Mouse (Mus musculus) intestine, postnatal 0 days (tissue): Measurements from ENCODE around the gene Tiam1. TPM values are rescaled to one million over a fixed set of nuclear protein-coding genes. Genes with fewer than 3 reads are reported as not detected.

Source experiments
- ATAC-seq: fragments of 200-750 bp; cut with Nextera tagmentation; 2 replicates; pipeline ENCODE4 v1.8.0; 2017; ENCODE audit warnings: mild to moderate bottlenecking, moderate TSS enrichment, moderate library complexity
- H3K27ac ChIP-seq: fragments of 300-500 bp; sonication (generic); 2 replicates; pipeline ENCODE4 v1.5.1; 2014; ENCODE audit warnings: mild to moderate bottlenecking, low read depth, low read length, moderate library complexity
- H3K27me3 ChIP-seq: fragments of 300-500 bp; sonication (generic); replicated peaks from 2 replicates; pipeline ENCODE4 v1.6.1; 2014; ENCODE audit warnings: low read length, mixed read lengths; ENCODE audit not compliant: control insufficient read depth, insufficient read depth
- H3K36me3 ChIP-seq: fragments of 300-500 bp; sonication (generic); 2 replicates; pipeline ENCODE4 v1.6.1; 2014; ENCODE audit warnings: mild to moderate bottlenecking, moderate library complexity; ENCODE audit not compliant: control insufficient read depth, insufficient read depth
- H3K4me1 ChIP-seq: fragments of 300-500 bp; sonication (generic); replicated peaks from 2 replicates; pipeline ENCODE4 v1.6.1; 2014; ENCODE audit warnings: antibody characterized with exemption, low read length, mixed read lengths; ENCODE audit not compliant: control insufficient read depth, insufficient read depth
- H3K4me2 ChIP-seq: fragments of 300-500 bp; sonication (generic); replicated peaks from 2 replicates; pipeline ENCODE4 v1.6.1; 2014; ENCODE audit warnings: low read depth, mild to moderate bottlenecking, moderate library complexity
- H3K4me3 ChIP-seq: fragments of 300-500 bp; sonication (generic); 2 replicates; pipeline ENCODE4 v1.5.1; 2014; ENCODE audit warnings: low read depth, low read length
- H3K9ac ChIP-seq: fragments of 300-500 bp; sonication (generic); 2 replicates; pipeline ENCODE4 v1.6.1; 2014; ENCODE audit warnings: mild to moderate bottlenecking, low read depth, low read length
- H3K9me3 ChIP-seq: fragments of 300-500 bp; sonication (generic); 2 replicates; pipeline ENCODE4 v1.6.1; 2016; ENCODE audit warnings: mixed run types; ENCODE audit not compliant: control insufficient read depth
- CTCF ChIP-seq: sonication (generic); IDR thresholded peaks from 2 replicates; pipeline ENCODE4 v1.5.1; 2016; ENCODE audit warnings: low read depth, mild to moderate bottlenecking, control low read depth, antibody characterized with exemption, moderate library complexity
- WGBS: fragments of 180-500 bp; shearing (Covaris S2); extraction: QIAGEN DNeasy Blood & Tissue Kit; methylation state at CpG from one replicate; pipeline ENCODE4 v1.1.7; 2014; 5-methylcytosine and 5-hydroxymethylcytosine counted together
- polyA plus RNA-seq: library from polyadenylated mRNA; unstranded; fragments of >200 nt; fragmentation: Nextera tagmentation; extraction: Ambion mirVana; gene quantifications from 2 replicates; pipeline ENCODE4 v1.2.1, GENCODE M21; 2015

The Tiam1 gene
- polyA plus RNA-seq, 1 experiment from 2014 or later = 3.3 TPM

DNA sequence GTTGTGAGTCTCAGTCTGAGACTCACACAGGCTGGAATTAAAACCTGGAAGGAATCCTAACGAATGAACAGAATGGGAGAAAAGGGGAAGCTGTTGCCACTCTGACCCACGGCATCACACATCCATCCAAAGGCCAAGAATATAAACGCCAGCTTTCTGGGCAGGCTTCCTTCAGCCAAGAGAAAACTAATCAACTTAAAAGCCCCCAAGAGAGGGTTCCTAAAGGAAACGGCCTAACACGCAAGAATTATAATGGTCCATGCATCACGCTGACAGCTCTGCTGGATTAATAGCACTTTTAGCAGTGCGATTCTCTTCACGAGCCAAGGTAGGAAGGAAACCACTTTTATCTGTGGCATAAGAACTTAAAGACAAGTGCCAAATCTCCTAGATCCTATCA is 242.9 kb downstream of the Tiam1 start:
- H3K27me3 ChIP-seq = no peaks in the 10 kb centered on the region
- no peak for TF ChIP-seq CTCF
- no peak overlapping the region for H3K4me3 ChIP-seq
- no peak overlapping the region for H3K9ac ChIP-seq
- no peak overlapping the region for H3K4me2 ChIP-seq
- H3K27ac ChIP-seq = no peak overlapping the region
- H3K9me3 ChIP-seq = no peaks in the 10 kb centered on the region
- ATAC-seq = no peak
- no peaks in the 10 kb centered on the region for H3K36me3 ChIP-seq
- no peaks in the 10 kb centered on the region for H3K4me1 ChIP-seq
- 58% methylated on average over 8 of the region's 8 CpGs for WGBS

DNA sequence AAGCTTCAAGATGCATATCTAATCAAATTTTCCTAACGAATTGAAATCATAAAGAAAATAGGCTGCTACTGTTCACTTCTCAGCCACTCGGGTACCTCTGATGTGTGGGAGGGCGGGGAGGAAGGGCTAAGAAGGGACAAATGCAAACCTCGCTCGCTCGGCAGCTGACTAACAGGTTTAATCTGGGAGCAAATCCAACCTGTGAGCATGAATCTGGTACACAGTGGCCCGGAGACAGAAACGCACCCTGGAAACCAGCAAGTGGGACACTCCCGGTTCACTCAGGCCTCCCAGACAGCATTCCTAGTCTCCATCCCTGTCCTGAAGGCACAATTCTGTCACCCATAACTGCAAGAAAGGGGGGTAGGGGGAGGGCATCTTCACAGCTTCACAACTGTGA is 244.4 kb downstream of the Tiam1 start:
- 63% methylated on average over 9 of the region's 9 CpGs for WGBS
- no peak overlapping the region for H3K9ac ChIP-seq
- H3K4me2 ChIP-seq = no peak overlapping the region
- H3K36me3 ChIP-seq = no peaks in the 10 kb centered on the region
- H3K27ac ChIP-seq = no peak overlapping the region
- no peak for ATAC-seq
- TF ChIP-seq CTCF = no peak
- no peaks in the 10 kb centered on the region for H3K9me3 ChIP-seq
- no peaks in the 10 kb centered on the region for H3K27me3 ChIP-seq
- no peaks in the 10 kb centered on the region for H3K4me1 ChIP-seq
- no peak overlapping the region for H3K4me3 ChIP-seq

DNA sequence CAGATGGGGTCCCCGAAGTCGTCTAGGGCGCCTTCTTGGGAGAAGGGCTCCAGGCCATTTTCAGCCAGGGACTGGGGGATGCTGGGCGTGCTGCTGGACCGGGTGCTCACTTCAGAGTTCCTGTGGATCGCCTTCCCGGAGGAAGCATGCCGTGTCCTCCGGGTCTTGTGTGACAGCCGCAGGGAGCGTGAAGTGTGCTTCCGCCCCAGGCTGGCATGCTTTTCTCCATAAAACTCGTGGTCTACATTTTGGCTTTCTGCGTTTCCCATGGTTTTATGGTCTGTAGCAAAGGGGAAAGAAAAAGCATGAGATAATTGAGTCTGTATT is 245.3 kb downstream of the Tiam1 start:
- Histone ChIP-seq H3K4me1 (no peaks in the 10 kb centered on the region), H3K27me3 (no peaks in the 10 kb centered on the region), H3K4me3 (no peak overlapping the region), H3K36me3 (no peaks in the 10 kb centered on the region), H3K9ac (no peak overlapping the region), H3K27ac (no peak overlapping the region), H3K4me2 (no peak overlapping the region), H3K9me3 (no peaks in the 10 kb centered on the region)
- 90% methylated on average over 14 of the region's 14 CpGs for WGBS
- TF ChIP-seq CTCF = no peak
- no peak for ATAC-seq

GRCm38 (mm10) chr16:89897547-89898298 is 245.8 kb downstream of the Tiam1 start:
- Histone ChIP-seq H3K27me3 (no peaks in the 10 kb centered on the region), H3K4me1 (no peaks in the 10 kb centered on the region), H3K27ac (no peak overlapping the region), H3K36me3 (no peaks in the 10 kb centered on the region), H3K4me3 (no peak overlapping the region), H3K4me2 (0 out of 2 replicates have a peak overlapping the region, but pooled peaks have one; percentile 9), H3K9ac (no peak overlapping the region), H3K9me3 (no peaks in the 10 kb centered on the region)
- TF ChIP-seq CTCF = no peak
- no peak for ATAC-seq
- 85% methylated on average over 33 of the region's 33 CpGs for WGBS

GRCm38 (mm10) chr16:89896885-89897546 is 246.6 kb downstream of the Tiam1 start:
- H3K36me3 ChIP-seq = no peaks in the 10 kb centered on the region
- ATAC-seq = no peak
- 82% methylated on average over 20 of the region's 20 CpGs for WGBS
- H3K4me1 ChIP-seq = no peaks in the 10 kb centered on the region
- no peak overlapping the region for H3K4me3 ChIP-seq
- no peak overlapping the region for H3K9ac ChIP-seq
- H3K27me3 ChIP-seq = no peaks in the 10 kb centered on the region
- no peak for TF ChIP-seq CTCF
- H3K27ac ChIP-seq = no peak overlapping the region
- H3K9me3 ChIP-seq = no peaks in the 10 kb centered on the region
- no peak overlapping the region for H3K4me2 ChIP-seq

- peak; percentile 67 for TF ChIP-seq CTCF
- no peaks in the 10 kb centered on the region for H3K9me3 ChIP-seq
- H3K27me3 ChIP-seq = no peaks in the 10 kb centered on the region
- H3K27ac ChIP-seq = no peak overlapping the region
- 75% methylated on average over 9 of the region's 9 CpGs for WGBS
- no peaks in the 10 kb centered on the region for H3K36me3 ChIP-seq
- no peaks in the 10 kb centered on the region for H3K4me1 ChIP-seq
- no peak for ATAC-seq
- H3K4me2 ChIP-seq = no peak overlapping the region
- H3K9ac ChIP-seq = no peak overlapping the region
- no peak overlapping the region for H3K4me3 ChIP-seq
Observed at GRCm38 (mm10) chr16:89896392-89896791, 247.2 kb downstream of the Tiam1 start.
